Mouse (Mus musculus) spleen, adult 2 months (tissue): ENCODE measurements around the gene Cisd2.

Source experiments
- CTCF ChIP-seq: fragments of 200-500 bp; IDR thresholded peaks from 2 replicates; pipeline ENCODE4 v1.5.1; 2011; ENCODE audit warnings: mild to moderate bottlenecking, inconsistent platforms; ENCODE audit not compliant: insufficient read depth, insufficient read length, insufficient replicate concordance; ENCODE audit errors: extremely low read depth
- POLR2A ChIP-seq: fragments of 200-500 bp; IDR thresholded peaks from 2 replicates; pipeline ENCODE4 v1.6.1; 2011; ENCODE audit warnings: low read depth, low read length, inconsistent platforms

DNA sequence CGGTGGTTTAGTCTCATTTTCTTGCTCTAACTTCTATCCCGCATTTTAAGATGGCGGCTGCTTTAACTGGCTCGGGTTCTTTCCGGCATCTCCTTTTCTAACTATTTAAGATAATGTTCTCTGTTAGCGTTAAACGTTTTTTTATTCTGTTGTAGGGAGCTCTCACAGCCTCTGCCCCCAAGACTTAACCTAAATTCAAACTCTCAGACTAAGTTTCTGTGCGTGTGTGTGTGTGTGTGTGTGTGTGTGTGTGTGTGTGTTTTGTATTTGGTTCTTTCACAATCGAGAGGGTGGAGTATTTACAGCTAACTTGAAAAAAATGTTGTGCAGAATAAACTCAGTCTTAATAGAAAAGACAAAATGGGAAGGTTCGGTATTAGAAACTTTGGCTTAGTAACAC, 16.9 kb upstream of the Cisd2 start:
- TF ChIP-seq CTCF (no peak), POLR2A (no peak)
